Mouse (Mus musculus): ENCODE data around the gene Nlrp6. TPM values are rescaled to one million over a fixed set of nuclear protein-coding genes. Genes with fewer than 3 reads are reported as not detected.

Gene Nlrp6
- total RNA-seq, 2 experiments from 2014 or later, result not detected

DNA sequence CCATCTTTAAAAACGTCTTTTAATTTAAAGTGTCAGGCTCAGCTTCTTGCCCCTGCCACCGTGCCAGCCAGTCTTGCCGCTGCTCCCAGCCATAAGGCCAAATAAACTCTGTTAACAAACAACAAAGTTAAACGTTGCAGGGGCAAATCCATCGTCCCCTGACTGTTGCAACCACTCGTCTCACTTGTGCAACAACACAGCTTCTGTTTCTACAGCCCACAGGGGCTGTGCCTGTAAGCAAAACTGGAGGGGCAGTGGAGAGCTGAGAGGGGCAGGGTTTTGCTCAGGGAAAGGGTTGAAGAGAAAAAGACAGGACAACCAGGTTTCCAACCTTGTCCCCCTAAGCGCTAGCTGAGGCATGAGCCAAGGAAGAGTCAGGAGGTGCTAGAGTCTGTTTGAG lies 12.5 kb upstream of the Nlrp6 start:
- intact Hi-C loops (cut with DNase I), result loop anchor here (2.0 to 5.0 kb wide), 3 partner anchors 99 to 159 kb away; no protein-coding TSS in a partner anchor
- no peak for DNase-seq

DNA sequence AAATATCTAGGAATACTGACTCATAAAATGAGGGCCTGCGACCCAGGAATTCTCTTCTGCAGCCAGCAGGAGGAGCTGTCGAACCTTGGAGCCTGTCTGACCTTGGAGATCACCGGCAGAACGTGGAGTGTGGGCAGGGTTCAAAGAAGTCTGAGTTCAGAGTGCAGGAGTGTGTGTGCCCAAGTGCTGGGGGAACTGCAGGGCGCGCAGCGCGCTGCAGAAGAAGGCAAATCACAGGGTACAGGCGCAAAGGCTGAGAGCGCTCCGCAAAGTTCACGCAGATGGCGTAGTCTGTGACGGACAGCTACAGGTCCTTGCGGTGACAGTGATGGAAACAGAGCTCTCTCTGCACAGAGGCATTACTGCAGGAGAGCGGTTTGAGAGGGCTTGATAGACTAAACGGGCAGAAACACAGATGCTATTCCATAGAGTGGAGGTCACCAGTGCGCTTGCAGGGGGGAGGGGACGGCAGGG lies 12.0 kb upstream of the Nlrp6 start:
- intact Hi-C loops (cut with DNase I), result loop anchor here (2.0 to 5.0 kb wide), 3 partner anchors 99 to 159 kb away; no protein-coding TSS in a partner anchor
- DNase-seq, result peak; percentile 64 to 70

DNA sequence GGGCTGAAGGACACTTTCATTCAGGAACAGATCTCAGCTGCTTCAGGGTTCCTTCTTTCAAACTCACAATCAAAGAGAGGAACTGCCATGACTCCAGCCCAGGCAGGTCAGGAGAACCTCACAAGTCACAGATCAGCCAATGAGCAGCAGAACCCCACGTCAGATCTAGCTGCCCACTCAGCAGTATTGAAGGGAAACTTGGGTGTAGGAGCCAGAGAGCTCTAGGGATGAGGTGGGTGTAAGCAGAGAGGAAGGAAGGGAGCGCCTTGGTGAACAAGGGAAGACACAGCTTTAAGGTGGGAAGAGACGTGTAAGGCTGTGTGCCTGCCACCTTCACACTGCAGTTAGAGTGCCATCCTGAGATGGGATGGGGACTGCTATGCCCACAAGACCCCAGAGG lies 8.4 kb upstream of the Nlrp6 start:
- no peak for DNase-seq
- intact Hi-C loops (cut with DNase I), result no loop called here

DNA sequence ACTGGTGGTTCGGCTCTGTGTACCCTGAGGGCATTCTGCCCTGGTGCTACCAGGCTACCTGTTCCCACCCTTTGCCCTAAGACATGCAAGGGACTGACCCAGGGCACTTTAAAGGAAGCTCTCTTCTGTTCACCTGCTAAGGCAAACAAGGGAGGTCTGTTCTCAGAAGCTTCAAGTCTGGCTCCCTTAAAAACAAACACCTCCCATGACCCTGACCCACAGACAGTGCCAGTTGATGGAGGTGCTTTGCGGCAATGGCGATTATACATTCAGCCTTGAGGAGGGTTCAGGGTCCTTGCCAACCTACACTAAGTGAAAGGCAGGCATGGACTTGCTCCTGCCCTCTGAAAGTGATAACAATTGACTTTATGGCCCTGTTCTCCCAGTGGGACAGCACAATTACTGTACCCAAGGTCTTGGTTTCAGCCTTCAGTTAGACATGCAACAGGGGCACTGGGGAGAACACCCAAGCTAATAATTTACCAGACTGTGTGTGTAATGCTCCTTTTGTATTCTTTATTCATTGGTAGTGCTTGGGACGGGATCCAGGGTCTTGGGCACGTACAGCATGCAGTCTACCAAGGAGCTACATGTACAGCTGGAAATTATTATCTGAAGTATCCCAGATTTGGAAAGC lies 7.7 kb upstream of the Nlrp6 start:
- intact Hi-C loops (cut with DNase I), result no loop called here
- no peak for DNase-seq

DNA sequence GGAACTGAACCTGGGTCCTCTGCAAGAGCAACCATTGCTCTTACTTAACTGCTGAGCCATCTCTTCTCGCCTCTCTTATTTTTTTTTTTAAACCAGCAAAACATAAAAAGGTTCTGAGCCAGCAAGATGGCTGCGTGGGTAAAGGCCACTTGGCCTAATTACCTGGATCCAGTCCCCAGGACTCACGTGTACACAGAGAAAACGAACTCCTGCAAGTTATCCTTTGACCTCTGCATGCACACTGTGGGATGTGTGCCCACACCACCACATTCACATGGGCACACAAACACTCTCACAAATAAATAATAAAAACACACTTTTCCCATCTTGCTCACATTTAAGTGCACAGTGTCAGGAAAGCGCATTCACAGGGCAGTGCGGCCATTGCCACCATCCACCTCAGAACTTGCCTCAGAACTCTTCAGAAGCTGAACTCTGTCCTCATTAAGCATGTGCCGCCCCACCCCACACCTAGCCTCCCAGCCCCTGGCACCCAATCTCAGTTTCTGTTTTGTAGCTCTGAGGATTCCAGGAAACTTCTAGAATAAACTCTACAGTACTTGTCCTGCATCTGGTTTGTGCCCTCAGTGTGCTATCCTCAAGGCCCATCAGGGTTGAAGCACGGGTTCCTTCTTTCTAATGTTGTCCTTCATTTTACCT lies 6.5 kb upstream of the Nlrp6 start:
- no peak for DNase-seq
- intact Hi-C loops (cut with DNase I), result no loop called here

DNA sequence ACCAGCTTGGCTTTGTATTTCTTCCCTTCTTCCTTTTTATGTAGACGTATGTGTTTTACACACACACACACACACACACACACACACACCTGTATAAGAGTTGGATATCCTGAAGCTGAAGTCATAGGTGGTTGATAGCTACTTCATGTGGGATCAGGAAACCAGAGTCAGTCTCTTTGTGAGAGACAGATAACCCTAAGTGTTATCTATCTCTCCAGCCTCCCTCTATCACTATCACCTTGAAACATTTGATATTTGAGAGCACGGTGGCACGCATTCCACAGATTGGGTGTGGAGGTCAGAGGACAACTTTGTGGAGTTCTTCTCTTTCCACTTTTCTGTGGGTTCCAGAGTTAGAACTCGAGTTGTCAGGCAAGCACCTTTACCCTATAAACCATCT lies 791 bp upstream of the Nlrp6 start:
- intact Hi-C loops (cut with DNase I), result no loop called here
- no peak for DNase-seq

DNA sequence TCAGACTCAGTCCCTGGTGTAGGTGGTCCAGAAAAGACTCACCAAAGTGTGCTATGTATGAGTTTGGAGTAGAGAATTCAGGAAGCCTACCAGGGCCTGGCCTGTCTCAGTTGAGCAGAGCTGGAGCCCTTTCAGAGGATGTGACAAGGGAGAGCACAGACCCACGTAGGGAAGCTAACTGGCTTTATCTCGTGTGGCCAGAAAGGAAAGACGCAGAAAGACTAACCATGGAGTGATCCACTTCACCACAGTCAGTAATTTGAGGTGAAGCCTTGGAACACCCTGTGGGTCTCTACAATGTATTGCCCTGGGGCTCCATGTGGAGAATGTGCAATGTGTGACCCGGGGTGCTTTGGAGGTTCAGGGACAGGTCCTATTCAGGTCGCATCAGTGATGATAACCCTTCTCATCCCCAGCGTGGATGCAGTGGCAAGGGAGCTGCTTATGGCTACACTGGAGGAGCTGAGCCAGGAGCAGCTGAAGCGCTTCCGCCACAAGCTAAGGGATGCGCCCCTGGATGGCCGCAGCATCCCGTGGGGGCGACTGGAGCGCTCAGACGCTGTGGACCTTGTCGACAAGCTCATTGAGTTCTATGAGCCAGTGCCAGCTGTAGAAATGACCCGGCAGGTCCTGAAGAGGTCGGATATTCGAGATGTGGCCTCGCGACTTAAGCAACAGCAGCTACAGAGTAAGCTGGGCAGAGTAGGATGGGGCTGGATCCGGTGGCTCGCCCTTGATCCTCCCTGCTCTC lies 698 bp downstream of the Nlrp6 start:
- intact Hi-C loops (cut with DNase I), result no loop called here
- no peak for DNase-seq

DNA sequence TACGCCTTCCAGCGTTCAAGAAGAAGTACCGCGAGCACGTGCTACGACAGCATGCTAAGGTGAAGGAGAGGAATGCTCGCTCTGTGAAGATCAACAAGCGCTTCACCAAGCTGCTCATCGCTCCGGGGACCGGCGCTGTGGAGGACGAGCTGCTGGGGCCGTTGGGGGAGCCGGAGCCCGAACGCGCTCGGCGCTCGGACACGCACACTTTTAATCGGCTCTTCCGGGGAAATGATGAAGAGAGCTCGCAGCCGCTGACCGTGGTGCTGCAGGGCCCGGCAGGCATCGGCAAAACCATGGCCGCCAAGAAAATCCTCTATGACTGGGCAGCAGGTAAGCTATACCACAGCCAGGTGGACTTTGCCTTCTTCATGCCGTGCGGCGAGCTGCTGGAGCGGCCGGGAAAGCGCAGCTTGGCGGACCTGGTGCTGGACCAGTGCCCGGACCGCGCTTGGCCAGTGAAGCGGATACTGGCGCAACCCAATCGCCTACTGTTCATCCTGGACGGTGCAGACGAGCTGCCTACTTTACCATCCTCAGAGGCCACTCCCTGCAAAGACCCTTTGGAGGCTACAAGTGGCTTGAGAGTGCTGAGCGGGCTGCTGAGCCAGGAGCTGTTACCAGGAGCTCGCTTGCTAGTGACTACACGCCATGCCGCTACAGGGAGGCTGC lies 1.8 kb downstream of the Nlrp6 start:
- intact Hi-C loops (cut with DNase I), result no loop called here
- DNase-seq, result peak in 1 of 2 experiments; percentile 47

DNA sequence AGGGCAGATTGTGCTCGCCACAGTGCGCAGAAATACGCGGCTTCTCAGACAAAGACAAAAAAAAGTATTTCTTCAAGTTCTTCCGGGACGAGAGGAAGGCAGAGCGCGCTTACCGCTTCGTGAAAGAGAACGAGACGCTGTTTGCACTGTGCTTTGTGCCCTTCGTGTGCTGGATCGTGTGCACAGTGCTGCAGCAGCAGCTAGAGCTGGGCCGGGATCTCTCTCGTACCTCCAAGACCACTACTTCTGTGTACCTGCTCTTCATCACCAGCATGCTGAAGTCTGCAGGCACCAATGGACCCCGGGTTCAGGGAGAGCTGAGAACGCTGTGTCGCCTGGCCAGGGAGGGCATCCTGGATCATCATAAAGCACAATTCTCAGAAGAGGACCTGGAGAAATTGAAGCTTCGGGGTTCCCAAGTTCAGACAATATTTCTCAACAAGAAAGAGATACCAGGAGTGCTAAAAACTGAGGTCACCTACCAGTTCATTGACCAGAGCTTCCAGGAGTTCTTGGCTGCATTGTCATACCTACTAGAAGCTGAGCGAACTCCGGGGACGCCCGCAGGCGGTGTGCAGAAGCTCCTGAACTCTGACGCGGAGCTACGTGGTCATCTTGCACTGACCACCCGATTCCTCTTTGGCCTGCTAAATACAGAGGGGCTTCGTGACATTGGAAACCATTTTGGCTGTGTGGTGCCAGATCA lies 2.5 kb downstream of the Nlrp6 start:
- DNase-seq, result no peak
- intact Hi-C loops (cut with DNase I), result no loop called here

DNA sequence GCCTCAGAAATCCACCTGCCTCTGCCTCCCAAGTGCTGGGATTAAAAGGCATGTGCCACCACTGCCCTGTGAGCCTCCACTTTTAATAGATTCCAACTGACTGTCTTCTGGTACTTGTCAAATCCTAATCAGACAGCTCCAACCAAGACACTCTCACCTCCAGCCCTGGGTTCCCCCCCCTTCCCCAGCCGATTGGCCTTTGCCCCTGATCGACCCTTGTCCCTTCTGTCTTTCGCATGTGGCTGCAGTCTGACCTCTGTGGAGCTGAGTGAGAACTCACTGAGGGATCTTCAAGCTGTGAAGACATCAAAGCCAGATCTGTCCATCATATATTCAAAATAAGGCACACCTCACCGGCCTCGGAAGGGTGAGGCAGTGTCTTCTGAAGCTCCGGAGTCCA lies 6.5 kb downstream of the Nlrp6 start:
- intact Hi-C loops (cut with DNase I), result no loop called here

DNA sequence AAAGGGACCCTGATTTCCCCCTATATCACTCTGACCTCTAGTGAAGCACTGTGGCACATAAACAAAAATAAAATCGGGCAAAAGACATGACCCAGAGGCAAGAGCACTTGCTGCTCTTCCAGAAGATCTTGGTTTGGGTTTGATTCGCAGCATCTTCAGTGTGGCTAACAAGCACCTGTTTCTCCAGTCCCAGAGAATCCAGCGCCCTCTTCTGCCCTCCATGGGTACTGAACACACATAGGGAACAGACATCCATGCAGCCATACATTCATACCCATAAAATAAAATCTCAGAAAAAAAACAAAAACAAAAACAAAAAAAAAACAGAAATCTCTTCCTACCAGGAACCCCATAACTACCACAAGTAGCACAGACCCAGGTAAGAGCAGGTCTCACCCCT lies 17.7 kb downstream of the Nlrp6 start:
- intact Hi-C loops (cut with DNase I), result no loop called here
- no peak for DNase-seq

More for the DNA sequence above, 6.5 kb downstream of the Nlrp6 start:
- DNase-seq, result no peak

DNA sequence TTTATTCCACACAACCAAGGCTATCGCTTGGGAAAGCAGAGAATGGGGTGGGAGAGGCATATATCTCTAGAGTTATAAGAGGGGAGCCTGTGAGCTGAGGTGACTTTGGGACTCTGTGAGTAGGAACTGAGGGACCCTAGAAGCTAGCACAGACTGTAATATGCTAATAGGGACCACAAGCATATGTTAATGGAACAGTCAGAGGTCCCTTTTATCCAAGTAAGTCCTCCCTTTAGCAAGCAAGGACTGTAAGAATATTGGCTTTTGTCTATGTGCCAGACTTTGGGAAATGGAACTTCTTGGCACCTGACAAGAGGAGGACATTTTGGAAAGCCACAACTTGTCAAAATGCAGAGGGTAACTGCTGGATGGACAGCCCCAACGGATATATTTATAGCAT lies 18.2 kb downstream of the Nlrp6 start:
- no peak for DNase-seq
- intact Hi-C loops (cut with DNase I), result no loop called here

DNA sequence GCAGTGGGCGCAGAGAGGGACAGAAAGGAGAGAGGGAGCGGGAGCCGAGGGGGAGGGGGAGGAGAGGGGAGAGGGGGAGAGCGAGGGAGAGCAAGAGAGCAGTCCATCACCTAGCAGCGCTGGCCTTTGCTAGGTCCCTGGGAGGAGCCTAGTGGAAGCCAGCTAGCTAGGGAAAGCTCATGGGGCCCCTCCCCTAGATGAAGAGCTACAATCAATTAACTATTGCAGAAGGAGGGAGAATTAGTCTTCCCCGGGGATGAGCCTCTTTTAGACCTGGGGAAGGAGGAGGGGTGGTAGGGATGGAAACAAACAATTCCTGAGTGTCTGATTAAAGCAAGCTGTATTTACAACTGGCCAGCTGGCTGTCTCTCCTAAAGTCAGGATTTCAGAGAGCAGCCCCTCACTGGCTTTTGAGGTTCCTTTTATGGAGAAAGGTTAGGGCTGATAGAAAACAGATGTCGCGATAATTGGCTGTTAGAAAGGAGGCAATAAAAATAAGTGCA lies 19.0 kb downstream of the Nlrp6 start:
- intact Hi-C loops (cut with DNase I), result no loop called here
- no peak for DNase-seq

DNA sequence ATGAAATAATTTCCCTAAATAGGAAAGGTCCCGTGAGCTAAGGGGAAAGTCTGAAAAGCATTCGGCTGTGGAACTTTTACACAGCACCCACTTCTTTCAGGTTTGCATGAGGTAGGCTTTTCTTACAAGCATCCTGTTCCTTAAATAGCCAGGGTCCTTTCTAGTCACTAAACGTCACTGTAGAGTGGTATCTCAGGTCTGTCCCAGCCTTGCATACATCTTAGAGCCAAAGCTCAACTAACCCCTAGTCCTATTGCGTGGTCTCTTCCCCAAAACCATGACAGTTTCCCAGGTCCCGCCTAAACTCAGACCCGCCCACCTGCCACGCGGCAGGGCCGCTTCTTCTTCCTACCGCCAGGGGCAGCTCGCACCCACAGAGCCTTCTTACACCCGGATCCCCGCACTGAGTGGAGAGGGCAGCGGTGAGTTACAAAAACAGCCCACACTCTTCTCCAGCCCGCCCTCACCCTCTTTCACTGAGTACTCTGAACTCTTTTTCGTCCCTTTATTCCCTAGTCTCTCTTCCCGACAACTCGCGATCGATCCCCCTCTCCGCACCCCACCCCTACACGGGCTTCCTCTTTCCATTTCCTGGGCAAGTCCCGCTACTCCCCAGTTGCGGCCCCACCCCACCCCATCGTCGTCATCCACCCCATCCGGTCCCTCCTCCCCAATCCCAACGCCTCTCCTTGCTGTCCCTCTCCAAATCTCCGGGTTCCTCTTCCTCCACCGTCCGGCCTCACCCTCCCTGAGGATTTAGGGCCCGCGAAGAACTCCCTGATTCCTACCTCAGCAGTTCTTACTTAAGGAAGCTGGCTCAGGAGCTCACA lies 20.7 kb downstream of the Nlrp6 start, which contains the start of gene Pgghg:
Gene Pgghg, plus strand, starts transcription at position 170 of the 830 bp plus-strand sequence.
- DNase-seq, result peak; percentile 80 to 89
- intact Hi-C loops (cut with DNase I), result no loop called here

DNA sequence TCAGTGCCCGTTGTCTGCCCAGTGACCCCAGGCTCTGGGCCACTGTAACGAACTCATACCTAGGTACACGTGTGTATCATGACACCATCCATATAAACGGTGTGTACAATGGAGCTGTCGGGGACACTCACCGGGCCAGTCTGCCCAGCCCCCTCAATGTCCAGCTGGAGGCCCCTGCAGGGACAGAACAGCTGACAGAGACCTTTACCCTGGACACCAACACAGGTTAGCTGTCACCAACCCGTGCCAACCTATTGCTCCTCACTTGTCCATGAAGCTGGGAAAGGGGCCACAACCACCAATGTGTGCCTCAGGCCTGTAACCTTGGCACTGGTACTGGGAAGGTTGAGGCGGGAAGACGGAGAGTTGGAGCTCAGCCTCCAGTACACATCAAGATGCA lies 21.6 kb downstream of the Nlrp6 start:
- intact Hi-C loops (cut with DNase I), result no loop called here

DNA sequence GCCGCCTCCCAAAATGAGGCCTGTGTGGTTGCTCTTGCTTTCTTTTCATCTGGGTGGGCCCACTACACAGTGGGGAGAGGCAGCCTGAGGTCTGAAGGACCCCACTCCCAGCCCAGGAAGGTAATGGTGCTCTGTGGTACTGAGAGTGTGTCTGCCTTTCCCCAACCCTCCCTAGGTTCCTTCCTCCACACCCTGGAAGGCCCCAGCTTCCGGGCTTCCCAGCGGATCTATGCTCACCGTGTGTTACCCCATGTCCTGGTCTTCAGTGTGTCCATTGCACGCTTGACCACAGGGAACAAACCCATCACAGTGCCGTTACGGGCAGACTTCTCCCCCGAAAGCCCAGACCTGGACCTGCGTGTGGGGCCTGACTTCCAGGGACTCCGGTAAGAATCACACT lies 22.1 kb downstream of the Nlrp6 start:
- DNase-seq, result no peak
- intact Hi-C loops (cut with DNase I), result no loop called here

More for the DNA sequence above, 21.6 kb downstream of the Nlrp6 start:
- DNase-seq, result no peak

DNA sequence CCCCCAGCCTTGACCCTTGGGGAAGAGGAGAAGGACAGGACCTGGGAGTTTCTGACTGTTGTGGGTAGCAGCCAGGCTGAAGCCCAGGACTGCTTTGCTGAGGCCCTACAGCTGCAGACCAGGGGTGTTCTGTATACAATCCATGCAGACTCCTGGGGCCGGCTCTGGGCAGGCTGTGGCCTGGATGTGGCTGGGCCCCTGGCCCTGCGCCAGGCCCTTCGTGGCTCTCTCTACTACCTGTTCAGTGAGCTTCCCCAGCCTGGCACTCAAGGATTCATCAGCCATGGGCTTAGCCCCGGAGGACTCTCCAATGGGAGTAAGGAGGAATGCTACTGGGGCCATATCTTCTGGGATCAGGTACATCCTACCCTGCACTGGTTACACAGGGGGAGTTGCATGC lies 22.7 kb downstream of the Nlrp6 start:
- no peak for DNase-seq
- intact Hi-C loops (cut with DNase I), result no loop called here

DNA sequence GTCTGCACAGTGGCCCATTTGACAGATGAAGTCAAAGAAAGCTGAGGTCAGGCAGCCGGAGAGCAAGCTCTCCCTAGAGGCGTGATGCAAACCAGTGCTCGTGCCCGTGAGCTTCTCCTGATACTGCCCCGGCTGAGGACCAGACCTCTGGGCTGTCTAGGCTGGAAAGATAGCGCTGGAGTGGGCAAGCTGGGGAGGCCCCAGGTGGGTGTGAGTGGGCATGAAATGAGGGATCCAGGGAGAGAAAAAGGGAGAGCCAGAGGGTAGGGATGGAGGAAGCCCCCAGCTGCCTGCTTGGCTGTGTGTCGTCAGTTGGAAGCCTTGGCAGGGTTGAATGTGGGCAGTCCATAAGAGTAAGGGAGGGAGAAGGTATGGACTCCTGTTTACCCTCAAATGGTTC lies 23.5 kb downstream of the Nlrp6 start:
- no peak for DNase-seq
- intact Hi-C loops (cut with DNase I), result no loop called here

DNA sequence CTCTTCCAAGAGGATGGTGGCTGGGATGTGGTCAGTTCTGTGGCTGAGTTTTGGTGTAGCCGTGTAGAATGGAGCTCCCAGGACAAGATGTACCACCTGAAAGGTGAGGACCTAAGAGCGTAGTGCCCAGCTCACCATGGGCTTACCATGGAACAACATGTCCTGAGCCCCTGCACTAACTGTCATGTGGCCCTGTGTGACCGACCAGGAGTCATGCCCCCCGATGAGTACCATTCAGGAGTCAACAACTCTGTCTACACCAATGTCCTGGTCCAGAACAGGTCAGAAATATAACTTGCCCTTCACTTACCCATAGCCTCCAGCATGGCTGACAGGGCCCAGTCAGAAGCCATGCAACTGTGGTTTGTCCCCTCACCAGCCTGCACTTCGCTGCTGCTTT lies 24.5 kb downstream of the Nlrp6 start:
- intact Hi-C loops (cut with DNase I), result no loop called here
- peak in 1 of 2 experiments; percentile 2 for DNase-seq
